Mouse (Mus musculus) neural tube, embryonic 14.5 days (tissue): ENCODE data around the gene Trabd2b. TPM values are rescaled to one million over a fixed set of nuclear protein-coding genes. Genes with fewer than 3 reads are reported as not detected.

Source experiments
- ATAC-seq: fragments of 200-750 bp; cut with Nextera tagmentation; 2 replicates; pipeline ENCODE4 v1.8.0; 2017; ENCODE audit warnings: low read depth, mild to moderate bottlenecking, moderate TSS enrichment, moderate library complexity
- H3K27ac ChIP-seq: fragments of 300-500 bp; sonication (generic); 2 replicates; pipeline ENCODE4 v1.5.1; 2014; ENCODE audit warnings: low read depth, mild to moderate bottlenecking, control low read depth, low read length, moderate library complexity, mixed read lengths
- H3K27me3 ChIP-seq: fragments of 300-500 bp; sonication (generic); 2 replicates; pipeline ENCODE4 v1.6.1; 2014; ENCODE audit warnings: low read length; ENCODE audit not compliant: control insufficient read depth, insufficient read depth
- H3K36me3 ChIP-seq: fragments of 300-500 bp; sonication (generic); 2 replicates; pipeline ENCODE4 v1.6.1; 2014; ENCODE audit warnings: low read length, mixed read lengths; ENCODE audit not compliant: control insufficient read depth, insufficient read depth
- H3K4me1 ChIP-seq: fragments of 300-500 bp; sonication (generic); 2 replicates; pipeline ENCODE4 v1.6.1; 2014; ENCODE audit warnings: low read length; ENCODE audit not compliant: control insufficient read depth, insufficient read depth
- H3K4me2 ChIP-seq: fragments of 300-500 bp; sonication (generic); 2 replicates; pipeline ENCODE4 v1.6.1; 2014; ENCODE audit warnings: mild to moderate bottlenecking, low read depth, low read length, control low read depth
- H3K4me3 ChIP-seq: fragments of 300-500 bp; sonication (generic); 2 replicates; pipeline ENCODE4 v1.5.1; 2014; ENCODE audit warnings: low read depth, low read length, control low read depth, mixed read lengths
- H3K9ac ChIP-seq: fragments of 300-500 bp; sonication (generic); replicated peaks from 2 replicates; pipeline ENCODE4 v1.6.1; 2014; ENCODE audit warnings: low read depth, mild to moderate bottlenecking, control low read depth, low read length, mixed read lengths
- H3K9me3 ChIP-seq: fragments of 300-500 bp; sonication (generic); 2 replicates; pipeline ENCODE4 v1.6.1; 2016; ENCODE audit warnings: low read length; ENCODE audit not compliant: control insufficient read depth
- WGBS: fragments of 180-500 bp; shearing (Covaris S2); extraction: QIAGEN DNeasy Blood & Tissue Kit; methylation state at CpG from one replicate; pipeline ENCODE4 v1.1.7; 2014; 5-methylcytosine and 5-hydroxymethylcytosine counted together
- polyA plus RNA-seq: library from polyadenylated mRNA; unstranded; fragments of >200 nt; fragmentation: Nextera tagmentation; extraction: Ambion mirVana; gene quantifications from 2 replicates; pipeline ENCODE4 v1.2.1, GENCODE M21; 2014

Gene Trabd2b
- polyA plus RNA-seq, 1 experiment from 2014 or later, result 0.56 TPM

- H3K4me1 ChIP-seq, result 0 out of 2 replicates have a peak, but pooled peaks cover 8% of the 10 kb centered on the region
- H3K9me3 ChIP-seq, result no peaks in the 10 kb centered on the region
- WGBS, result 78% methylated on average over 5 of the region's 5 CpGs
- H3K4me2 ChIP-seq, result no peak overlapping the region
- H3K4me3 ChIP-seq, result no peak overlapping the region
- no peaks in the 10 kb centered on the region for H3K36me3 ChIP-seq
- ATAC-seq, result no peak
- H3K27me3 ChIP-seq, result peaks cover 4% of the 10 kb centered on the region; the same call in 1 of the 2 replicates
- H3K27ac ChIP-seq, result no peak overlapping the region
- no peak overlapping the region for H3K9ac ChIP-seq
These were observed 245.1 kb downstream of the Trabd2b start for GRCm38 (mm10) chr4:114651606-114652005.

- H3K27ac ChIP-seq, result no peak overlapping the region
- no peaks in the 10 kb centered on the region for H3K36me3 ChIP-seq
- H3K4me2 ChIP-seq, result no peak overlapping the region
- 0 out of 2 replicates have a peak, but pooled peaks cover 8% of the 10 kb centered on the region for H3K4me1 ChIP-seq
- no peak overlapping the region for H3K4me3 ChIP-seq
- WGBS, result 93% methylated on average over 4 of the region's 4 CpGs
- no peak for ATAC-seq
- H3K9me3 ChIP-seq, result no peaks in the 10 kb centered on the region
- peaks cover 4% of the 10 kb centered on the region; the same call in 1 of the 2 replicates for H3K27me3 ChIP-seq
- no peak overlapping the region for H3K9ac ChIP-seq
These were observed 245.9 kb downstream of the Trabd2b start for GRCm38 (mm10) chr4:114652400-114652799.

GRCm38 (mm10) chr4:114657933-114658332, 251.4 kb downstream of the Trabd2b start:
- no peak overlapping the region for H3K4me3 ChIP-seq
- ATAC-seq, result no peak
- H3K9me3 ChIP-seq, result no peaks in the 10 kb centered on the region
- no peaks in the 10 kb centered on the region for H3K27me3 ChIP-seq
- no peaks in the 10 kb centered on the region for H3K36me3 ChIP-seq
- H3K9ac ChIP-seq, result no peak overlapping the region
- no peak overlapping the region for H3K4me2 ChIP-seq
- WGBS, result 77% methylated on average over 2 of the region's 2 CpGs
- H3K4me1 ChIP-seq, result no peaks in the 10 kb centered on the region
- H3K27ac ChIP-seq, result no peak overlapping the region

- no peak overlapping the region for H3K4me2 ChIP-seq
- ATAC-seq, result no peak
These were observed 253.4 kb downstream of the Trabd2b start for GRCm38 (mm10) chr4:114659876-114660275.

GRCm38 (mm10) chr4:114664063-114665036, 257.8 kb downstream of the Trabd2b start:
- 74% methylated on average over 9 of the region's 9 CpGs for WGBS
- H3K27ac ChIP-seq, result no peak overlapping the region
- no peaks in the 10 kb centered on the region for H3K9me3 ChIP-seq
- peaks cover 27% of the 10 kb centered on the region for H3K27me3 ChIP-seq
- no peak overlapping the region for H3K4me2 ChIP-seq
- no peak for ATAC-seq
- H3K9ac ChIP-seq, result no peak overlapping the region
- H3K36me3 ChIP-seq, result no peaks in the 10 kb centered on the region
- no peak overlapping the region for H3K4me3 ChIP-seq
- peaks cover 7% of the 10 kb centered on the region for H3K4me1 ChIP-seq

More at GRCm38 (mm10) chr4:114659876-114660275, 253.4 kb downstream of the Trabd2b start:
- 65% methylated on average over 5 of the region's 5 CpGs for WGBS
- H3K4me3 ChIP-seq, result no peak overlapping the region
- H3K36me3 ChIP-seq, result no peaks in the 10 kb centered on the region
- H3K27me3 ChIP-seq, result no peaks in the 10 kb centered on the region
- no peaks in the 10 kb centered on the region for H3K9me3 ChIP-seq
- no peak overlapping the region for H3K9ac ChIP-seq
- H3K4me1 ChIP-seq, result no peaks in the 10 kb centered on the region
- no peak overlapping the region for H3K27ac ChIP-seq

Other genes with a start within 250 kb of the Trabd2b start
- gene Skint11, start 243.3 kb upstream of the Trabd2b start, polyA plus RNA-seq, result not detected in 2 replicates